Comparison of ENCODE assay signal across 10 mouse cellular contexts in the genomic region with DNA sequence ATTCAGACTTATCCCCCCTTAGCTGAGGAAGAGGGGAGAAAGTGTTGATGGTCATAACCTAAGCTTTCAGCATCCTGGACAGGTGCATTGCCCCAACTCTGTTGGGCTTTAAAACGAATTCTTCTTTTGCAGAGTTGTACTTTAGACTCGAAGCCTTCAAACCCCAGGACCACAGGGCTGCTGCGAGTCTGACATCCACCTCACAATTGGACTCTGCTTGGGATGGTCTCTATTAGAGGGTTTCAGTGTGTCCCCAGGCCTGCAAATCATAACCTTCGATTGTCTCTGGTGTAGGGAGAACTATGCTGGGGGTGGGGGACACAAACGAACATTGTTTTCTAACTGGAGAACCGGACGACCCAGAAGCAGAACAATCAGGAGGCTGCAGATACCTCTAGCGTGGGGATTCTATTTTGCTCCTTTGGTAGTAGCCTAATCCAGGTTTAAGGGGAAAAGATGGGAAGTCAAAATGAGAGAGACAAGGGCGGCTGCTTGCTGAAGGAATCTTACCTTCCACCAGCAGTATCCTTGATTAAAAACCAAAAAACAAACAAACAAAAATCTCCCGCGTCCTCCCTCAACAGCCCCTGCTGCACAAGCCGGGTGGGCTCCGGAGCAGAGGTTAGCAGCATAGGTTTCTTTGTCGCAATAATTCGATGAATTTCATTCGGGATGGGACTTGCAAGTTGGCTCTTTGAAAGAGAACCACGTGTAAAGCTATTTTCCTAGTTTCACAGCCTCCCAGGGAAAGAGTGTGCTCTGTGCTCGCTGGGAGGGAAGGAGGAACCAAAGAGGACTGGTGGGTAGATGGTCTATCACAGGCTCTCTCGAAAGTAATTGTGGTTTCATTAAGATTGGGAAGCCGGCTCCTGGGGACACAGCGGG. TPM values are rescaled to one million over a fixed set of nuclear protein-coding genes. Genes with fewer than 3 reads are reported as not detected.
DNase-seq lines count a peak whose midpoint lies in the region; ATAC-seq and TF ChIP-seq lines count a peak whose summit lies in the region.
"Had no signal": no experiment of that assay in that cellular context is flagged by ENCODE, and none has a peak within 500 bp of the region (broad histone marks: within the 10 kb centered on the region; RNA-seq: fewer than 3 reads in every experiment).

No protein-coding gene starts in this region.

- no peak overlapping the region for H3K4me2 ChIP-seq in midbrain, embryonic 12.5 days (replicated peaks)
- H3K4me2 ChIP-seq in midbrain, embryonic 15.5 days: no peak overlapping the region
- peak overlapping the region; percentile 78 for H3K4me2 ChIP-seq in limb, embryonic 11.5 days (ENCODE audit: low read depth, severe bottlenecking)
- H3K4me2 ChIP-seq in stomach, postnatal 0 days (replicated peaks; ENCODE audit: low read depth): peak overlapping the region; percentile 60

- H3K27ac ChIP-seq in gastrocnemius, adult 2 months: peak overlapping the region; percentile 85
- no peak overlapping the region for H3K27ac ChIP-seq in midbrain, embryonic 12.5 days (replicated peaks)
- no peak overlapping the region for H3K27ac ChIP-seq in midbrain, embryonic 15.5 days
- no peak overlapping the region for H3K27ac ChIP-seq in limb, embryonic 11.5 days (replicated peaks; ENCODE audit: low read depth, low read length)
- peak overlapping the region; percentile 86 for H3K27ac ChIP-seq in stomach, postnatal 0 days (replicated peaks)

- no peak for TF ChIP-seq EP300 in stomach, postnatal 0 days (optimal IDR thresholded peaks at IDR 0.05)

- H3K4me1 ChIP-seq in midbrain, embryonic 12.5 days: peaks cover 10% of the 10 kb centered on the region
- peaks cover 25% of the 10 kb centered on the region for H3K4me1 ChIP-seq in midbrain, embryonic 15.5 days
- H3K4me1 ChIP-seq in limb, embryonic 11.5 days (ENCODE audit: control insufficient read depth, insufficient read depth, low read length): peaks cover 13% of the 10 kb centered on the region
- H3K4me1 ChIP-seq in stomach, postnatal 0 days (replicated peaks; ENCODE audit: control insufficient read depth, insufficient read depth): no peaks in the 10 kb centered on the region

- no peak overlapping the region for H3K9ac ChIP-seq in midbrain, embryonic 12.5 days (replicated peaks)
- H3K9ac ChIP-seq in midbrain, embryonic 15.5 days: no peak overlapping the region
- peak overlapping the region; percentile 79 for H3K9ac ChIP-seq in limb, embryonic 11.5 days (ENCODE audit: low read length)
- H3K9ac ChIP-seq in stomach, postnatal 0 days (ENCODE audit: low read length): peak overlapping the region; percentile 56

- no peak for ATAC-seq in midbrain, embryonic 12.5 days (ENCODE audit: low FRiP score, low read depth)
- no peak for ATAC-seq in midbrain, embryonic 15.5 days (replicated peaks)
- ATAC-seq in limb, embryonic 11.5 days (ENCODE audit: insufficient number of reproducible peaks, low FRiP score, low TSS enrichment, low read depth): no peak
- no peak for ATAC-seq in stomach, postnatal 0 days (ENCODE audit: low FRiP score, low TSS enrichment)
- no peak for ATAC-seq in megakaryocyte progenitor cell, adult 5-6 weeks (replicated peaks; ENCODE audit: poor library complexity)

- no peak for DNase-seq in gastrocnemius, adult 2 months
- DNase-seq in gastrocnemius, adult 18-20 months (ENCODE audit: low spot score): no peak
- peak; percentile 59 for DNase-seq in limb, embryonic 11.5 days (ENCODE audit: low spot score)
- DNase-seq in stomach, postnatal 0 days (ENCODE audit: low spot score): no peak
- DNase-seq in adrenal gland, adult 2 months: no peak
- DNase-seq: thymus, postnatal 14 days had no signal

- no peak for TF ChIP-seq CTCF in gastrocnemius, adult 2 months (IDR thresholded peaks at IDR 0.05)
- TF ChIP-seq CTCF in stomach, postnatal 0 days (IDR thresholded peaks at IDR 0.05; ENCODE audit: low read depth): no peak

- peak overlapping the region; percentile 72 for H3K4me3 ChIP-seq in gastrocnemius, adult 2 months
- H3K4me3 ChIP-seq in midbrain, embryonic 12.5 days: peak overlapping the region; percentile 2; the same call in 1 of the 2 replicates
- H3K4me3 ChIP-seq in midbrain, embryonic 15.5 days: no peak overlapping the region
- H3K4me3 ChIP-seq in limb, embryonic 11.5 days (ENCODE audit: low read depth, low read length): peak overlapping the region; percentile 54
- H3K4me3 ChIP-seq in stomach, postnatal 0 days (ENCODE audit: low read depth, low read length): peak overlapping the region; percentile 60

- H3K27me3 ChIP-seq in midbrain, embryonic 12.5 days: peaks cover 100% of the 10 kb centered on the region
- peaks cover 94% of the 10 kb centered on the region for H3K27me3 ChIP-seq in midbrain, embryonic 15.5 days (replicated peaks)
- H3K27me3 ChIP-seq in limb, embryonic 11.5 days (ENCODE audit: control insufficient read depth, insufficient read depth, low read length): peaks cover 43% of the 10 kb centered on the region
- peaks cover 14% of the 10 kb centered on the region for H3K27me3 ChIP-seq in stomach, postnatal 0 days (ENCODE audit: control insufficient read depth, insufficient read depth, low read length)

- H3K9me3 ChIP-seq in midbrain, embryonic 12.5 days: no peaks in the 10 kb centered on the region
- no peaks in the 10 kb centered on the region for H3K9me3 ChIP-seq in midbrain, embryonic 15.5 days
- no peaks in the 10 kb centered on the region for H3K9me3 ChIP-seq in limb, embryonic 11.5 days (ENCODE audit: control insufficient read depth, low read length)
- H3K9me3 ChIP-seq in stomach, postnatal 0 days (ENCODE audit: control insufficient read depth, low read length): no peaks in the 10 kb centered on the region

- WGBS in midbrain, embryonic 12.5 days: 1% methylated on average over 21 of the region's 21 CpGs
- 2% methylated on average over 21 of the region's 21 CpGs for WGBS in midbrain, embryonic 15.5 days
- 3% methylated on average over 21 of the region's 21 CpGs for WGBS in limb, embryonic 11.5 days
- 12% methylated on average over 21 of the region's 21 CpGs for WGBS in stomach, postnatal 0 days

- no peaks in the 10 kb centered on the region for H3K36me3 ChIP-seq in midbrain, embryonic 12.5 days
- no peaks in the 10 kb centered on the region for H3K36me3 ChIP-seq in midbrain, embryonic 15.5 days (replicated peaks)
- H3K36me3 ChIP-seq in limb, embryonic 11.5 days (ENCODE audit: control insufficient read depth, insufficient read depth, low read length): no peaks in the 10 kb centered on the region
- no peaks in the 10 kb centered on the region for H3K36me3 ChIP-seq in stomach, postnatal 0 days (ENCODE audit: control insufficient read depth, insufficient read depth, low read length)

- intact Hi-C loops in gastrocnemius, adult 2 months (cut with DNase I): no loop called here

RNA-seq across cellular contexts. Expression of a gene that starts 5.5 kb away (rescaled TPM):
- 1 to 10 TPM; 2.7 to 4.2 TPM for total RNA-seq in gastrocnemius, adult 2 months (2021)
- 1 to 10 TPM; 2.2 to 2.9 TPM for total RNA-seq in gastrocnemius, adult 18-20 months (2021)
- polyA plus RNA-seq in midbrain, embryonic 12.5 days (2016; fragmentation: Nextera tagmentation; extraction: Ambion mirVana): 18.4 and 21.3 TPM in 2 replicates
- polyA plus RNA-seq in midbrain, embryonic 15.5 days (2015; fragmentation: Nextera tagmentation; extraction: Ambion mirVana): 10.5 and 16.3 TPM in 2 replicates
- 62.8 and 81.9 TPM in 2 replicates for polyA plus RNA-seq in limb, embryonic 11.5 days (2014; fragmentation: Nextera tagmentation; extraction: Ambion mirVana)
- 17.0 and 18.5 TPM in 2 replicates for polyA plus RNA-seq in stomach, postnatal 0 days (2015; fragmentation: Nextera tagmentation; extraction: Ambion mirVana)
- not detected in 2 replicates for total RNA-seq in megakaryocyte progenitor cell, adult 5-6 weeks (2015)
- not detected in 2 replicates for total RNA-seq in megakaryocyte progenitor cell, adult 5-6 weeks (2017)
- 1 to 10 TPM; 2.7 to 4.8 TPM for total RNA-seq in adrenal gland, adult 2 months (2021)
- 3.5 and 9.3 TPM in 2 replicates for polyA plus RNA-seq in adrenal gland, adult 2 months (2012; rRNA removed)
- total RNA-seq: neutrophil, adult 5-6 weeks had no signal

Comparison
In these comparisons a context has a peak if more than half of its experiments do, and no peak if none do; other contexts are left out.
1. H3K27ac ChIP-seq: peak in gastrocnemius, adult 2 months (single experiment) and stomach, postnatal 0 days (single experiment); none in midbrain, embryonic 12.5 days (single experiment), midbrain, embryonic 15.5 days (single experiment) and limb, embryonic 11.5 days (single experiment).
2. H3K4me2 ChIP-seq: peak in limb, embryonic 11.5 days (single experiment) and stomach, postnatal 0 days (single experiment); none in midbrain, embryonic 12.5 days (single experiment) and midbrain, embryonic 15.5 days (single experiment).
3. H3K9ac ChIP-seq: peak in limb, embryonic 11.5 days (single experiment) and stomach, postnatal 0 days (single experiment); none in midbrain, embryonic 12.5 days (single experiment) and midbrain, embryonic 15.5 days (single experiment).